Mouse (Mus musculus) T-helper 1 cell (primary cell): Measurements from ENCODE around the gene Aurkb.

Source experiments
- in situ Hi-C: fragments of 300-600 bp; cut with MboI, MseI; formaldehyde crosslinking; loops from one replicate; pipeline ENCODE4 v1.15.1; 2025; ENCODE audit warnings: high pct_unique_total_duplicates

The Aurkb gene

GRCm38 (mm10) chr11:69078805-69079438 is 33.5 kb downstream of the Aurkb start:
- in situ Hi-C loops: no loop called here

GRCm38 (mm10) chr11:69080102-69080854 is 34.8 kb downstream of the Aurkb start:
- in situ Hi-C loops: no loop called here

GRCm38 (mm10) chr11:69080855-69081222 is 35.4 kb downstream of the Aurkb start:
- in situ Hi-C loops: no loop called here

GRCm38 (mm10) chr11:69081613-69082012 is 36.2 kb downstream of the Aurkb start:
- in situ Hi-C loops: no loop called here

GRCm38 (mm10) chr11:69085608-69086007 is 40.2 kb downstream of the Aurkb start:
- in situ Hi-C loops: no loop called here

GRCm38 (mm10) chr11:69086390-69086789 is 40.9 kb downstream of the Aurkb start:
- in situ Hi-C loops: no loop called here

- in situ Hi-C loops: no loop called here
Observed at GRCm38 (mm10) chr11:69087082-69087481, 41.6 kb downstream of the Aurkb start.

- in situ Hi-C loops: no loop called here
Observed at GRCm38 (mm10) chr11:69087597-69087996, 42.1 kb downstream of the Aurkb start.

- in situ Hi-C loops: no loop called here
Observed at GRCm38 (mm10) chr11:69088103-69088855, 42.8 kb downstream of the Aurkb start, which contains the start of gene Vamp2. Gene Vamp2 (plus strand): TSS chr11:69088490.

- in situ Hi-C loops: no loop called here
Observed at GRCm38 (mm10) chr11:69088856-69089615, 43.6 kb downstream of the Aurkb start.

- in situ Hi-C loops: loop anchor here (10.0 kb wide), 2 partner anchors 655 to 895 kb away; partner anchors contain the start of genes Ctdnep1, Elp5 and Pik3r5
Observed at GRCm38 (mm10) chr11:69089616-69090290, 44.3 kb downstream of the Aurkb start.

GRCm38 (mm10) chr11:69090367-69090766 is 44.9 kb downstream of the Aurkb start:
- in situ Hi-C loops: loop anchor here (10.0 kb wide), 2 partner anchors 656 to 894 kb away; partner anchors contain the start of genes Ctdnep1, Elp5 and Pik3r5

- in situ Hi-C loops: loop anchor here (10.0 kb wide), 2 partner anchors 657 to 893 kb away; partner anchors contain the start of genes Ctdnep1, Elp5 and Pik3r5
Observed at GRCm38 (mm10) chr11:69091566-69092385, 46.3 kb downstream of the Aurkb start.

- in situ Hi-C loops: loop anchor here (10.0 kb wide), 2 partner anchors 658 to 892 kb away; partner anchors contain the start of genes Ctdnep1, Elp5 and Pik3r5
Observed at GRCm38 (mm10) chr11:69092386-69092751, 46.9 kb downstream of the Aurkb start.

GRCm38 (mm10) chr11:69092871-69093270 is 47.4 kb downstream of the Aurkb start:
- in situ Hi-C loops: loop anchor here (10.0 kb wide), 2 partner anchors 658 to 892 kb away; partner anchors contain the start of genes Ctdnep1, Elp5 and Pik3r5

GRCm38 (mm10) chr11:69093856-69094255 is 48.4 kb downstream of the Aurkb start:
- in situ Hi-C loops: loop anchor here (10.0 kb wide), 2 partner anchors 659 to 891 kb away; partner anchors contain the start of genes Ctdnep1, Elp5 and Pik3r5

- in situ Hi-C loops: loop anchor here (10.0 kb wide), 2 partner anchors 660 to 890 kb away; partner anchors contain the start of genes Ctdnep1, Elp5 and Pik3r5
Observed at GRCm38 (mm10) chr11:69094697-69095429, 49.4 kb downstream of the Aurkb start, which contains the start of gene Per1. Gene Per1 (plus strand): TSS chr11:69095217.

GRCm38 (mm10) chr11:69095511-69096231 is 50.2 kb downstream of the Aurkb start:
- in situ Hi-C loops: loop anchor here (10.0 kb wide), 2 partner anchors 661 to 889 kb away; partner anchors contain the start of genes Ctdnep1, Elp5 and Pik3r5
